Mouse (Mus musculus) midbrain, embryonic 13.5 days (tissue): ENCODE results near the gene Tmem150c. TPM values are rescaled to one million over a fixed set of nuclear protein-coding genes. Genes with fewer than 3 reads are reported as not detected.

ENCODE experiments used
- ATAC-seq: fragments of 200-750 bp; cut with Nextera tagmentation; 2 replicates; pipeline ENCODE4 v1.8.0; 2017; ENCODE audit warnings: mild to moderate bottlenecking, moderate TSS enrichment, moderate library complexity
- H3K27ac ChIP-seq: fragments of 300-500 bp; sonication (generic); 2 replicates; pipeline ENCODE4 v1.5.1; 2015; ENCODE audit warnings: inconsistent platforms, mild to moderate bottlenecking, moderate library complexity
- H3K27me3 ChIP-seq: fragments of 300-500 bp; sonication (generic); 2 replicates; pipeline ENCODE4 v1.6.1; 2015; ENCODE audit warnings: mild to moderate bottlenecking, inconsistent platforms
- H3K36me3 ChIP-seq: fragments of 300-500 bp; sonication (generic); 2 replicates; pipeline ENCODE4 v1.6.1; 2015; ENCODE audit warnings: mild to moderate bottlenecking, inconsistent platforms
- H3K4me1 ChIP-seq: fragments of 300-500 bp; sonication (generic); replicated peaks from 2 replicates; pipeline ENCODE4 v1.6.1; 2015; ENCODE audit warnings: inconsistent platforms
- H3K4me2 ChIP-seq: fragments of 300-500 bp; sonication (generic); replicated peaks from 2 replicates; pipeline ENCODE4 v1.6.1; 2015; ENCODE audit warnings: moderate library complexity, mild to moderate bottlenecking, inconsistent platforms
- H3K4me3 ChIP-seq: fragments of 300-500 bp; sonication (generic); replicated peaks from 2 replicates; pipeline ENCODE4 v1.5.1; 2015; ENCODE audit warnings: mild to moderate bottlenecking, inconsistent platforms
- H3K9ac ChIP-seq: fragments of 300-500 bp; sonication (generic); replicated peaks from 2 replicates; pipeline ENCODE4 v1.6.1; 2015; ENCODE audit warnings: mild to moderate bottlenecking, inconsistent platforms
- H3K9me3 ChIP-seq: fragments of 300-500 bp; sonication (generic); 2 replicates; pipeline ENCODE4 v1.6.1; 2016; ENCODE audit warnings: mild to moderate bottlenecking, inconsistent platforms
- WGBS: fragments of 180-500 bp; shearing (Covaris S2); methylation state at CpG from one replicate; pipeline ENCODE4 v1.1.7; 2015; 5-methylcytosine and 5-hydroxymethylcytosine counted together
- polyA plus RNA-seq: library from polyadenylated mRNA; unstranded; fragments of >200 nt; fragmentation: Nextera tagmentation; extraction: Ambion mirVana; gene quantifications from 2 replicates; pipeline ENCODE4 v1.2.1, GENCODE M21; 2015

Gene Tmem150c
- polyA plus RNA-seq, 1 experiment from 2014 or later = 17.7 TPM

GRCm38 (mm10) chr5:100032107-100032506 lies 127.5 kb downstream of the Tmem150c start:
- Histone ChIP-seq H3K9ac (no peak overlapping the region), H3K4me2 (no peak overlapping the region), H3K27ac (no peak overlapping the region), H3K4me1 (peaks cover 29% of the 10 kb centered on the region), H3K36me3 (peaks cover 48% of the 10 kb centered on the region), H3K4me3 (no peak overlapping the region), H3K27me3 (no peaks in the 10 kb centered on the region), H3K9me3 (no peaks in the 10 kb centered on the region)
- ATAC-seq = no peak
- 87% methylated on average over 2 of the region's 2 CpGs for WGBS

GRCm38 (mm10) chr5:100030069-100030468 lies 129.5 kb downstream of the Tmem150c start:
- no peaks in the 10 kb centered on the region for H3K27me3 ChIP-seq
- no peak overlapping the region for H3K9ac ChIP-seq
- peaks cover 35% of the 10 kb centered on the region for H3K36me3 ChIP-seq
- peaks cover 12% of the 10 kb centered on the region for H3K4me1 ChIP-seq
- no peak overlapping the region for H3K4me2 ChIP-seq
- ATAC-seq = peak; percentile 89
- H3K9me3 ChIP-seq = no peaks in the 10 kb centered on the region
- peak overlapping the region; percentile 45; the same call in 1 of the 2 replicates for H3K27ac ChIP-seq
- 33% methylated on average over 6 of the region's 6 CpGs for WGBS
- H3K4me3 ChIP-seq = no peak overlapping the region

Other genes starting within 250 kb of the Tmem150c start
- gene Hnrnpd, start 180.9 kb downstream of the Tmem150c start, polyA plus RNA-seq = 135 and 217 TPM in 2 replicates
- 3.4 and 4.0 TPM in 2 replicates for gene 4930524J08Rik, start 180.7 kb downstream of the Tmem150c start, polyA plus RNA-seq
- gene Hnrnpdl, start 120.1 kb downstream of the Tmem150c start, polyA plus RNA-seq = 270 and 276 TPM in 2 replicates
- gene Enoph1, start 119.8 kb downstream of the Tmem150c start, polyA plus RNA-seq = 39.4 and 40.5 TPM in 2 replicates